Mouse (Mus musculus): ENCODE measurements around the gene Ly86.

Gene Ly86

DNA sequence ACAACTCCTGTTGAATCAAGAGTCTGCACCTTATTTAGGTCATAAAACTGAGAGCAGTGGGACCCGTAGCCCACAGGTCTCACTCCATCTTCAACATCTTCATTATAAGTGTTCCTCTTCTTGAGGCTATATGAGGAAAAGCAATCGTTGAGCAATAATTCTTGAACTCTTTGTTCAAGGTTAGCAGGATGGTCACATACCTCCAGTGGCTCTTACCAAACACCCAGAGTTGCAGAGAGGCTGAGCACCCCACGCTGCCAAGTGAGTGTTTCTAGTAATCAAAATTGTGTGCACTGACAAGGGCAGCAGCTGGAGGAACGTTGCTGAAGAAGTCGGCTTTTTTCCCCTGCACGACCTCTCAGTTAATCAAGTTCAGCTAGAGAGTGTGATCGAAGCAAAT, 7.1 kb upstream of the Ly86 start:
- no peaks in the 10 kb centered on the region for H3K27me3 ChIP-seq (ENCODE audit: insufficient read depth, low read length)
- no peak overlapping the region for H3K4me3 ChIP-seq (replicated peaks; ENCODE audit: low read length)
- H3K4me1 ChIP-seq (replicated peaks; ENCODE audit: low read depth, low read length), result no peaks in the 10 kb centered on the region
- TF ChIP-seq CTCF (conservative IDR thresholded peaks at IDR 0.05; ENCODE audit: low read length), result no peak
- no peak for TF ChIP-seq NANOG (IDR thresholded peaks at IDR 0.05; ENCODE audit: borderline replicate concordance, low read length)
- no peak for TF ChIP-seq POU5F1 (IDR thresholded peaks at IDR 0.05; ENCODE audit: borderline replicate concordance, low read length)
- no peaks in the 10 kb centered on the region for H3K9me3 ChIP-seq (ENCODE audit: low read length)
- no peaks in the 10 kb centered on the region for H3K36me3 ChIP-seq (ENCODE audit: insufficient read depth, low read length)

DNA sequence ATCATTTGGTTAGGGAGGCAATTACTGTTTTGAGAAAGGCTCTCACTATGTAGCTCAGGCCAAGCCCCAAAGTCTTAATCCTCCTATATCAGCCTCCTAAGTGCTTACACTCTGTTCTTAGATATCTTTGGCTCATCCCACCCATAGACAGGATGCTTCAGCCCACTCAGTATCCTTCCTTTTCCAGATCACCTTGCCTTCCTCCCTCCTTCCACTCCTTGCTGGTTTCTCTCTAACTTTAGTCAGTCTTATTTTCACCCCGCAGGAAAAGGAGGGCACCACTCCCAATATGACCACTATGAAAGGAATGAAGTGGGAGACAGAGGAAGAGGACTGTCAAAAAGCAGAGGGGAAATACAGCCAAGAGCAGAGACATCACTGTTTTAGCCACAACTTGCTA, 2.2 kb upstream of the Ly86 start:
- Histone ChIP-seq H3K36me3 (ENCODE audit: insufficient read depth, low read length) (no peaks in the 10 kb centered on the region), H3K4me3 (replicated peaks; ENCODE audit: low read length) (no peak overlapping the region), H3K4me1 (replicated peaks; ENCODE audit: low read depth, low read length) (peaks cover 14% of the 10 kb centered on the region), H3K27me3 (ENCODE audit: insufficient read depth, low read length) (no peaks in the 10 kb centered on the region; the same call in 1 of the 2 replicates), H3K9me3 (ENCODE audit: low read length) (no peaks in the 10 kb centered on the region)
- TF ChIP-seq CTCF (conservative IDR thresholded peaks at IDR 0.05; ENCODE audit: low read length) (no peak), NANOG (IDR thresholded peaks at IDR 0.05; ENCODE audit: borderline replicate concordance, low read length) (no peak), POU5F1 (IDR thresholded peaks at IDR 0.05; ENCODE audit: borderline replicate concordance, low read length) (no peak)

- Histone ChIP-seq H3K27me3 (ENCODE audit: insufficient read depth, low read length) (no peaks in the 10 kb centered on the region; the same call in 1 of the 2 replicates), H3K4me3 (replicated peaks; ENCODE audit: low read length) (no peak overlapping the region), H3K4me1 (replicated peaks; ENCODE audit: low read depth, low read length) (peaks cover 14% of the 10 kb centered on the region), H3K9me3 (ENCODE audit: low read length) (no peaks in the 10 kb centered on the region), H3K36me3 (ENCODE audit: insufficient read depth, low read length) (no peaks in the 10 kb centered on the region)
- TF ChIP-seq NANOG (IDR thresholded peaks at IDR 0.05; ENCODE audit: borderline replicate concordance, low read length) (no peak), POU5F1 (IDR thresholded peaks at IDR 0.05; ENCODE audit: borderline replicate concordance, low read length) (no peak), CTCF (conservative IDR thresholded peaks at IDR 0.05; ENCODE audit: low read length) (no peak)
Observed at GRCm38 (mm10) chr13:37345823-37346222, 815 bp downstream of the Ly86 start.

DNA sequence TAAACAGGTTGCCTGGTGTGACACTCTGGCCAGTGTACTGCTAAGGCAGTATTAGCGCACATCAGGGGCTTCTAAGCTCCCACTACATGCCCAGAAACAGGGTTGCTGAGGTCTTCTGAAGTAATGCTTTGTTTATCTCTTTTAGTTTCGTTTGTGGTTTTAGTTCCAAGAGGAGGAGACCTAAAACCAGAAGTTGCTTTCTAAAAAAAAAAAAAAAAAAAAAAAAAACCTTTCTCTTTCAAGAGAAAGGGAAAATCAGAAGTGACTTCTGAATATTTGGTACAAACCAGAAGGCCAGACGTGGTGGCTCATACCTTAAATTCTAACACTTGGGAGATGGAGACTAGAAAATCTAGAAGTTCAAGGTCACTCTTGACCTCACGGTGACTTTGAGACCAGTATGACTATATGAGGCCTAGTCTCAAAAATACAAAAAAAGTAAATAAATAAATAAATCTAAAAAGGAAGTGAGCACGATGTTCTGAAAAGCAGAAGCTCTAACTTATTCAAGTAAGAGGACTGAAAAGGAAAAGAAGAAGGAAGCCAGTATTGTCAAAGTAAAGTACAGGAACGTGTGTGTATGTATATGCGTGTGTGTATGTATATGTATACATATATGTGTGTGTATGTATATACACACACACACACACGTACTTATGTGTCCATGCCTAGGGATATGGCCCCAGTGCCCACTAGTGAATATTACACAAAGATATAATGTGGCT, 3.0 kb downstream of the Ly86 start:
- TF ChIP-seq POU5F1 (IDR thresholded peaks at IDR 0.05; ENCODE audit: borderline replicate concordance, low read length) (no peak), CTCF (conservative IDR thresholded peaks at IDR 0.05; ENCODE audit: low read length) (no peak), NANOG (IDR thresholded peaks at IDR 0.05; ENCODE audit: borderline replicate concordance, low read length) (no peak)
- Histone ChIP-seq H3K27me3 (ENCODE audit: insufficient read depth, low read length) (no peaks in the 10 kb centered on the region; the same call in 1 of the 2 replicates), H3K4me3 (replicated peaks; ENCODE audit: low read length) (no peak overlapping the region), H3K36me3 (ENCODE audit: insufficient read depth, low read length) (no peaks in the 10 kb centered on the region), H3K4me1 (replicated peaks; ENCODE audit: low read depth, low read length) (peaks cover 14% of the 10 kb centered on the region), H3K9me3 (ENCODE audit: low read length) (0 out of 2 replicates have a peak, but pooled peaks cover 5% of the 10 kb centered on the region)

DNA sequence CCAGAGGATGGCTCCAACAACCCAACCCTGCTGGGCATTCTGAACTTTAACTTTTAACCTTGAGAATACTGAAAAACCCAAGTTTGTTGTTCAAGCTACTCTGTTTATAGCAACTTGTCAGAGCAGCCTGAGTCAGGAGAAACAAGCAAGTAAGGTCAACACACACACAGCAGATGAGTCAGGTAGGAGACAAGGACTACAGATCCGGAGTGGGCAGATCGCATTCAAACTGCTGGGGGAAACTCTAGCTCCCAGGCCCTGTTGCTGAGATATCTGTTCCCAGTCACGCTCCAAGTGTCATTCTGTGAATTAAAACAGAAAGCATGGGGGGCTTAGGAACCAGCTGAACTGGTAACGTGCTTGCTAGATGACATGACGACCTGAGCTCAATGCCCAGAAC, 4.0 kb downstream of the Ly86 start:
- H3K36me3 ChIP-seq (ENCODE audit: insufficient read depth, low read length), result no peaks in the 10 kb centered on the region

DNA sequence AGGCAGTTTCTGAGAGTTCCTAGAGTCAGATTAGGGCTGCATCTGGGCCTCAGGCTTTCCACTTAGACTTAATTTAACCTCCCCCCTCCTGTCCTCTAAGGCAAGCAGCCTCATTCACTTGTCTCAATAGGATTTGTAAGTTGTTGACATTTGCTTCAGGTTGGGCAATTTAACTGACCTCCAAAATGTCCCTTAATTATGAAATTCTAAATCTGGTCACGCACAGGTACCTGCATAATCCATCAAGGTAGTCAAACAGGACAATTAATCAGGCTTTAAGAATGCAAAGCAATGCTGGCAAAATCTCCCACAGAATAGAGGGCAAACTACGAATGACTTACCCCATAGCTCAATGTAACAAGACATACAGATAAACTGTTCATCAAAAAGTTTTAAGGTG, 8.0 kb downstream of the Ly86 start:
- H3K9me3 ChIP-seq (ENCODE audit: low read length), result 0 out of 2 replicates have a peak, but pooled peaks cover 5% of the 10 kb centered on the region
- no peaks in the 10 kb centered on the region for H3K27me3 ChIP-seq (ENCODE audit: insufficient read depth, low read length)
- TF ChIP-seq CTCF (conservative IDR thresholded peaks at IDR 0.05; ENCODE audit: low read length), result no peak
- no peak for TF ChIP-seq NANOG (IDR thresholded peaks at IDR 0.05; ENCODE audit: borderline replicate concordance, low read length)
- TF ChIP-seq POU5F1 (IDR thresholded peaks at IDR 0.05; ENCODE audit: borderline replicate concordance, low read length), result no peak
- H3K36me3 ChIP-seq (ENCODE audit: insufficient read depth, low read length), result no peaks in the 10 kb centered on the region
- H3K4me3 ChIP-seq (replicated peaks; ENCODE audit: low read length), result no peak overlapping the region
- peaks cover 17% of the 10 kb centered on the region for H3K4me1 ChIP-seq (replicated peaks; ENCODE audit: low read depth, low read length)

More for the DNA sequence above, 4.0 kb downstream of the Ly86 start:
- no peaks in the 10 kb centered on the region; the same call in 1 of the 2 replicates for H3K27me3 ChIP-seq (ENCODE audit: insufficient read depth, low read length)
- peaks cover 18% of the 10 kb centered on the region for H3K4me1 ChIP-seq (replicated peaks; ENCODE audit: low read depth, low read length)
- TF ChIP-seq NANOG (IDR thresholded peaks at IDR 0.05; ENCODE audit: borderline replicate concordance, low read length) (no peak), CTCF (conservative IDR thresholded peaks at IDR 0.05; ENCODE audit: low read length) (no peak), POU5F1 (IDR thresholded peaks at IDR 0.05; ENCODE audit: borderline replicate concordance, low read length) (no peak)
- 0 out of 2 replicates have a peak, but pooled peaks cover 5% of the 10 kb centered on the region for H3K9me3 ChIP-seq (ENCODE audit: low read length)
- no peak overlapping the region for H3K4me3 ChIP-seq (replicated peaks; ENCODE audit: low read length)

- H3K4me1 ChIP-seq (replicated peaks; ENCODE audit: low read depth, low read length), result peaks cover 25% of the 10 kb centered on the region
- H3K4me3 ChIP-seq (replicated peaks; ENCODE audit: low read length), result no peak overlapping the region
- TF ChIP-seq NANOG (IDR thresholded peaks at IDR 0.05; ENCODE audit: borderline replicate concordance, low read length), result no peak
- no peak for TF ChIP-seq CTCF (conservative IDR thresholded peaks at IDR 0.05; ENCODE audit: low read length)
- no peak for TF ChIP-seq POU5F1 (IDR thresholded peaks at IDR 0.05; ENCODE audit: borderline replicate concordance, low read length)
- H3K36me3 ChIP-seq (ENCODE audit: insufficient read depth, low read length), result no peaks in the 10 kb centered on the region
- 0 out of 2 replicates have a peak, but pooled peaks cover 5% of the 10 kb centered on the region for H3K9me3 ChIP-seq (ENCODE audit: low read length)
- H3K27me3 ChIP-seq (ENCODE audit: insufficient read depth, low read length), result no peaks in the 10 kb centered on the region
Observed at GRCm38 (mm10) chr13:37353868-37354267, 8.9 kb downstream of the Ly86 start.

DNA sequence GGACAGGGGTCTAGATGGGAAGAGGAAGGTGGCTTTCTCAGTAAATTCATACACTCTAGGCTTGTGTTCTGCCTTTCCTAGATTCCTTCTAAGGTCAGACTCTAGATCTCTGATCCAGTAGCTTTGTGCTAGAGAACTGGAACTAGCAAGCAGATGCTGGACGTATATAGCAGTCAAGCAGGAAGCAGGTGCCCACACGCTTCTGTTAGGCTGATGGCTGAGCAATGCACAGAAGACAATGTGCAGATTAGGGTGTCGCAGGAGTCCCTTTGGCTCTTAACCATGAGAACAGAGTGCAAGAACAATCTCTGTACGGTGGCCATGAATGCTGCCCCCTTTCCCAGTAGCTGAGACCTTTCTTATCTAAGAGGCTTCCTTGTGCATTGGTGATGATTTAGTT, 9.4 kb downstream of the Ly86 start:
- peaks cover 27% of the 10 kb centered on the region for H3K4me1 ChIP-seq (replicated peaks; ENCODE audit: low read depth, low read length)
- H3K9me3 ChIP-seq (ENCODE audit: low read length), result 0 out of 2 replicates have a peak, but pooled peaks cover 5% of the 10 kb centered on the region
- no peaks in the 10 kb centered on the region for H3K36me3 ChIP-seq (ENCODE audit: insufficient read depth, low read length)
- no peak overlapping the region for H3K4me3 ChIP-seq (replicated peaks; ENCODE audit: low read length)
- TF ChIP-seq POU5F1 (IDR thresholded peaks at IDR 0.05; ENCODE audit: borderline replicate concordance, low read length), result no peak
- no peak for TF ChIP-seq CTCF (conservative IDR thresholded peaks at IDR 0.05; ENCODE audit: low read length)
- TF ChIP-seq NANOG (IDR thresholded peaks at IDR 0.05; ENCODE audit: borderline replicate concordance, low read length), result no peak
- H3K27me3 ChIP-seq (ENCODE audit: insufficient read depth, low read length), result no peaks in the 10 kb centered on the region
